Mouse (Mus musculus): ENCODE measurements around the gene Prr36. TPM values are rescaled to one million over a fixed set of nuclear protein-coding genes. Genes with fewer than 3 reads are reported as not detected.

Prr36 gene
- total and polyA plus RNA-seq, 2 experiments = 0.24 to 0.37 TPM

- H3K27me3 ChIP-seq (ENCODE audit: control insufficient read depth, insufficient read depth, low read length) = no peaks in the 10 kb centered on the region
- 81% methylated on average over 38 of the region's 38 CpGs for WGBS
These were observed 11.8 kb downstream of the Prr36 start for GRCm38 (mm10) chr8:4205246-4206123.

DNA sequence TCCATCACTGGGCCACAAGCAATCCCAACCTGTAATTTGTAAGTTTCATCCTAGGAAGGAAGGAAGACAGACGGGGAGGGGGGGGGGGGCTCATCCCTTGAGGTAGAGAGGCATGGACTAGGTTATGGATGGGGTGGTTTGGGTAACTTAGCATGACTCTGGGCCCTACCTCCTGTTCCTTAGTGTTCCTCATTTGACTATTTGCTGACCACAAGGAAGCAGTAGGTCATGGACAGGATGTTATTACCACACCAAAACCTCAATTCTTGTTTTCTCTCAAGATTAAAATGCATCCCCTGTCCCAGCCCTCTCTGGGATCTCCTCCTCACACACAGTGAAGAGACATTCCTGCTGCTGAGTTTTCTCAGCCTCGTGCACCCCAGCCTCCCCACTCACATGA lies 15.9 kb downstream of the Prr36 start:
- Histone ChIP-seq H3K4me3 (ENCODE audit: insufficient read depth, low read depth, low read length) (no peak overlapping the region), H3K36me3 (ENCODE audit: control insufficient read depth, insufficient read depth, low read length) (no peaks in the 10 kb centered on the region), H3K4me1 (ENCODE audit: control insufficient read depth, insufficient read depth, low read length) (no peaks in the 10 kb centered on the region), H3K9ac (ENCODE audit: low read depth, low read length) (no peak overlapping the region), H3K27ac (replicated peaks; ENCODE audit: insufficient read depth, low read depth, low read length) (no peak overlapping the region), H3K27me3 (ENCODE audit: control insufficient read depth, insufficient read depth, low read length) (no peaks in the 10 kb centered on the region), H3K79me2 (ENCODE audit: control insufficient read depth, insufficient read depth, low read length) (no peaks in the 10 kb centered on the region)
- DNase-seq (ENCODE audit: extremely low read depth, low read depth, low spot score) = no peak
- TF ChIP-seq POLR2A (IDR thresholded peaks at IDR 0.05; ENCODE audit: extremely low read depth, insufficient read depth, low read length) (no peak), CTCF (IDR thresholded peaks at IDR 0.05; ENCODE audit: low read depth, low read length) (no peak)
- 74% methylated on average over 2 of the region's 2 CpGs for WGBS

More at GRCm38 (mm10) chr8:4205246-4206123, 11.8 kb downstream of the Prr36 start:
- Histone ChIP-seq H3K4me3 (ENCODE audit: insufficient read depth, low read depth, low read length) (no peak overlapping the region), H3K9ac (ENCODE audit: low read depth, low read length) (no peak overlapping the region), H3K27ac (replicated peaks; ENCODE audit: insufficient read depth, low read depth, low read length) (no peak overlapping the region), H3K36me3 (ENCODE audit: control insufficient read depth, insufficient read depth, low read length) (no peaks in the 10 kb centered on the region), H3K79me2 (ENCODE audit: control insufficient read depth, insufficient read depth, low read length) (no peaks in the 10 kb centered on the region), H3K4me1 (ENCODE audit: control insufficient read depth, insufficient read depth, low read length) (no peaks in the 10 kb centered on the region)
- DNase-seq (ENCODE audit: extremely low read depth, low read depth, low spot score) = no peak
- no peak for TF ChIP-seq POLR2A (IDR thresholded peaks at IDR 0.05; ENCODE audit: extremely low read depth, insufficient read depth, low read length)

DNA sequence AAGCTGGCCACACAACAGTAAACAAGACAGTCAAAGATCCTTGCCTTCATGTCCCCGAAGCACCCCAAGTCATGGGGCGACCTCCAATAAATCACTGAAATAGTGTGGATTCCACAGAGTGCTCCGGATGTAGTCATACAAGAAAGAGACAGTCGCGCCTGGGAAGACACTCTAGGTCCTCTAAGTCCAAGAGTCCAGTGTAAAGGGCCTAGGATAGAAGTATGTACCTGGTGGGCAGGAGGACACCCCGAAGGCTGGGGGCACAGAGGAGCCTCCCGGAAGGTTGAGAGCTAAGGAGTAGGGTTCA lies 23.7 kb downstream of the Prr36 start:
- Histone ChIP-seq H3K27me3 (ENCODE audit: control insufficient read depth, insufficient read depth, low read length) (no peaks in the 10 kb centered on the region), H3K79me2 (ENCODE audit: control insufficient read depth, insufficient read depth, low read length) (no peaks in the 10 kb centered on the region), H3K27ac (replicated peaks; ENCODE audit: insufficient read depth, low read depth, low read length) (no peak overlapping the region), H3K9ac (ENCODE audit: low read depth, low read length) (no peak overlapping the region), H3K4me1 (ENCODE audit: control insufficient read depth, insufficient read depth, low read length) (peaks cover 1% of the 10 kb centered on the region; the same call in 1 of the 2 replicates), H3K4me3 (ENCODE audit: insufficient read depth, low read depth, low read length) (no peak overlapping the region), H3K36me3 (ENCODE audit: control insufficient read depth, insufficient read depth, low read length) (no peaks in the 10 kb centered on the region)
- no peak for DNase-seq (ENCODE audit: extremely low read depth, low read depth, low spot score)
- 31% methylated on average over 7 of the region's 7 CpGs for WGBS
- no peak for TF ChIP-seq CTCF (IDR thresholded peaks at IDR 0.05; ENCODE audit: low read depth, low read length)
- TF ChIP-seq POLR2A (IDR thresholded peaks at IDR 0.05; ENCODE audit: extremely low read depth, insufficient read depth, low read length) = no peak

DNA sequence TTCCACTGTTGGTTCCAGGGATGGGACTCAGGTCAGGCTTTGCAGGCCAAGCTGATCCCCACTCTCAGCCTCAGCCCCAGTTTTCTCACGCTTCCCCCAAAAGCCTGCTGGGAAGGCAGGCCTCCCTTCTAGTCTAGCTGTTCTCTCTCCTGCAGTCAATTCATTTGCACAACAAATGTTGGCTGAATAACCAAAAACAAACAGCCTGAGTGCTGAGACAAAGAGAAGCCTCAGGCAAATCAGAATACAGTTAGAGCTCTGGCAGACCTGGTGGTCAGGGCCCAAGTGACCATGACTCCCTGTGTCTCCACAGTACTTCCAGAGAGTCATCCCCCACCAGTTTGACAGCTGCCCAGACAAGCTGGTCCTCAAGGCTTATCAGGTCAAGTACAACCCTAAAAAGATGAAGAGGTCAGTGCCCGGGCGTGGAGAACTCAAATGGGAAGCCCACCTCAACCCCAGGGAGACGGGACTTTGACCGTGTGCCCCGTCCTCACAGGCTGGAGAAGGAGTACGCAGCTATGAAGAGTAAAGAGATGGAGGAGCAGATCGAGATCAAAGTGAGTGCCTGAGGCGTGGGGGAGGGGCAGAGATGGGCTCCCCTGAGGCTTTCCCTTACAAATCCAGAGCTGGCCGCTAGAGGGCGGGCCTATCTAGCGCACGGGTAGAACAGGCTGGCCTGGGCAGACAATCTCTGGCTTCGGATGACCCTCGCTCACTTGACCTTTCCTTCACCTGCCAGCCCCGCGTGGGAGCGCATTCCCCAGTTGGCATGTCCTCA lies 24.3 kb downstream of the Prr36 start:
- Histone ChIP-seq H3K9ac (ENCODE audit: low read depth, low read length) (no peak overlapping the region), H3K27me3 (ENCODE audit: control insufficient read depth, insufficient read depth, low read length) (no peaks in the 10 kb centered on the region), H3K79me2 (ENCODE audit: control insufficient read depth, insufficient read depth, low read length) (no peaks in the 10 kb centered on the region), H3K4me3 (ENCODE audit: insufficient read depth, low read depth, low read length) (no peak overlapping the region), H3K4me1 (ENCODE audit: control insufficient read depth, insufficient read depth, low read length) (peaks cover 1% of the 10 kb centered on the region; the same call in 1 of the 2 replicates), H3K27ac (replicated peaks; ENCODE audit: insufficient read depth, low read depth, low read length) (no peak overlapping the region), H3K36me3 (ENCODE audit: control insufficient read depth, insufficient read depth, low read length) (no peaks in the 10 kb centered on the region)
- TF ChIP-seq CTCF (IDR thresholded peaks at IDR 0.05; ENCODE audit: low read depth, low read length) (peak; percentile 97), POLR2A (IDR thresholded peaks at IDR 0.05; ENCODE audit: extremely low read depth, insufficient read depth, low read length) (no peak)
- peak; percentile 75 for DNase-seq (ENCODE audit: extremely low read depth, low read depth, low spot score)
- whole genome bisulfite sequencing = 17% methylated on average over 18 of the region's 18 CpGs

DNA sequence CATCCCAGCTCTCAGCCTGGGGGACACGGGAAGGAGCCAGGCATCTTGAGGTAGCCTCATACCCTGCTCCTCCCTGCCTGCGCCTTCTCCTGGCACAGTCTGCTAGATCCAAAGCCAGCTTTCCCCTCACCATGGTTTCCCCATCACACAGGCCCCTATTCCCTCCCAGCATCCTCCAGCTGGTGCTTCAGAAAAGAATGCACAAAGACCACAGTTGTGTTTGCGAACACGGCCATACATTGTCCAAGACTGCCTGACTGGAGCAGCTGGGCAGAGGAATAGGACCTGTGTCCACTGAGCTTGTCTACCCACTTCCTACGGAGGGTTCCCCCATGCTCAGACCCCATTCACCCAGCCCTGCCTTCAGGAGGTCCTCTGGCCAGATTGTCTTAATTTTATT lies 25.0 kb downstream of the Prr36 start:
- WGBS = 85% methylated on average over 5 of the region's 5 CpGs

More for the DNA sequence above, 25.0 kb downstream of the Prr36 start:
- Histone ChIP-seq H3K9ac (ENCODE audit: low read depth, low read length) (no peak overlapping the region), H3K4me3 (ENCODE audit: insufficient read depth, low read depth, low read length) (no peak overlapping the region), H3K27me3 (ENCODE audit: control insufficient read depth, insufficient read depth, low read length) (no peaks in the 10 kb centered on the region), H3K27ac (replicated peaks; ENCODE audit: insufficient read depth, low read depth, low read length) (no peak overlapping the region), H3K79me2 (ENCODE audit: control insufficient read depth, insufficient read depth, low read length) (no peaks in the 10 kb centered on the region), H3K36me3 (ENCODE audit: control insufficient read depth, insufficient read depth, low read length) (no peaks in the 10 kb centered on the region), H3K4me1 (ENCODE audit: control insufficient read depth, insufficient read depth, low read length) (peaks cover 1% of the 10 kb centered on the region; the same call in 1 of the 2 replicates)
- TF ChIP-seq POLR2A (IDR thresholded peaks at IDR 0.05; ENCODE audit: extremely low read depth, insufficient read depth, low read length) = no peak
- no peak for TF ChIP-seq CTCF (IDR thresholded peaks at IDR 0.05; ENCODE audit: low read depth, low read length)
- no peak for DNase-seq (ENCODE audit: extremely low read depth, low read depth, low spot score)

All from liver, adult 2 months (tissue).